In the genomic region with DNA sequence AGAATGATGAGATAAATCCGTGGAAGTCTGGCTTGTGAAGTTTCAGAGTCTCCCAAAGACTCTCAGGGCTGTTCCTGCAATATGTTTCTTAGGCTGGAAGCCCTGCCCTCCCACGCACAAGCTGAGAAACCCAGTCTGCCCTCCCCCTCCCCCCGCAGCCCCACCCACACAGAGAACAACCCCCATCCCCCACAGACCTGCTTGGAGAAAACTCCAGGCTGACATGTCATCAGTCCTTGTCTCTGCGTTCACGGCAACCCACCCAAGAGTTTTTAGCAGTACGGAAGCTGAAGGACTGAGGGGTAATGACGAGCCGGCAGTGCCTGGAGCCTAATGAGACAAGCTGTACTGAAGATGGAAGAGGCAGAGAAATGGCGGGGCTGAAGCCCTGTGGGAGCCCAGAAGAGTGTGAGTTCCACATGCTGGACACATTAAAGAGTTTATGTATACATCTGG, we compare ENCODE assay signal across 8 mouse cellular contexts. TPM values are rescaled to one million over a fixed set of nuclear protein-coding genes. Genes with fewer than 3 reads are reported as not detected.
DNase-seq lines count a peak whose midpoint lies in the region; ATAC-seq and TF ChIP-seq lines count a peak whose summit lies in the region.

No protein-coding gene starts in this region.

- no peak for TF ChIP-seq CTCF in liver, adult 2 months (IDR thresholded peaks at IDR 0.05; ENCODE audit: low read depth, low read length)

- H3K36me3 ChIP-seq in heart, embryonic 15.5 days, result no peaks in the 10 kb centered on the region
- H3K36me3 ChIP-seq in liver, adult 2 months (ENCODE audit: control insufficient read depth, insufficient read depth, low read length), result no peaks in the 10 kb centered on the region

- H3K9me3 ChIP-seq in heart, embryonic 15.5 days (replicated peaks), result no peaks in the 10 kb centered on the region

- peak overlapping the region; percentile 38; the same call in 1 of the 2 replicates for H3K4me2 ChIP-seq in heart, embryonic 15.5 days

- peak overlapping the region; percentile 30 for H3K4me3 ChIP-seq in heart, embryonic 15.5 days
- H3K4me3 ChIP-seq in liver, adult 2 months (ENCODE audit: insufficient read depth, low read depth, low read length), result peak overlapping the region; percentile 28; the same call in 1 of the 2 replicates

- peak; percentile 51 for DNase-seq in layer of hippocampus, adult 9-11 months
- no peak for DNase-seq in layer of hippocampus, adult 8-10 months (ENCODE audit: low spot score in 2 of 2)
- peak; percentile 62 for DNase-seq in embryo, embryonic 10.5 days (ENCODE audit: low spot score)
- DNase-seq in liver, adult 2 months (ENCODE audit: extremely low read depth, low read depth, low spot score), result no peak
- no peak for DNase-seq in natural killer cell, adult 2 months (ENCODE audit: low spot score in 2 of 2)
- no peak for DNase-seq in left cerebral cortex, postnatal 4 days
- DNase-seq in cerebellum, adult 8-10 months, result no peak

- no peaks in the 10 kb centered on the region for H3K79me2 ChIP-seq in liver, adult 2 months (ENCODE audit: control insufficient read depth, insufficient read depth, low read length)

- H3K4me1 ChIP-seq in heart, embryonic 15.5 days (replicated peaks), result peaks cover 4% of the 10 kb centered on the region; the same call in 1 of the 2 replicates
- H3K4me1 ChIP-seq in liver, adult 2 months (ENCODE audit: control insufficient read depth, insufficient read depth, low read length), result no peaks in the 10 kb centered on the region

- H3K27ac ChIP-seq in heart, embryonic 15.5 days, result peak overlapping the region; percentile 56
- H3K27ac ChIP-seq in liver, adult 2 months (replicated peaks; ENCODE audit: insufficient read depth, low read depth, low read length), result no peak overlapping the region

- intact Hi-C loops in left cerebral cortex, postnatal 4 days (cut with DNase I), result no loop called here

- WGBS in heart, embryonic 15.5 days, result 17% methylated on average over 9 of the region's 9 CpGs
- 48% methylated on average over 9 of the region's 9 CpGs for WGBS in liver, adult 2 months

- no peak for ATAC-seq in heart, embryonic 15.5 days (replicated peaks; ENCODE audit: insufficient number of reproducible peaks, insufficient read depth, low FRiP score, low read depth)

- 0 out of 2 replicates have a peak overlapping the region, but pooled peaks have one; percentile 7 for H3K9ac ChIP-seq in heart, embryonic 15.5 days
- no peak overlapping the region for H3K9ac ChIP-seq in liver, adult 2 months (ENCODE audit: low read depth, low read length)

- no peaks in the 10 kb centered on the region for H3K27me3 ChIP-seq in heart, embryonic 15.5 days
- no peaks in the 10 kb centered on the region for H3K27me3 ChIP-seq in liver, adult 2 months (ENCODE audit: control insufficient read depth, insufficient read depth, low read length)

- TF ChIP-seq POLR2A in liver, adult 2 months (IDR thresholded peaks at IDR 0.05; ENCODE audit: extremely low read depth, insufficient read depth, low read length), result no peak

RNA-seq across cellular contexts. Expression of a gene that starts 14.5 kb away (rescaled TPM):
- total RNA-seq in layer of hippocampus, adult 8-10 months (2022), result 10 to 100 TPM; 22.7 to 30.9 (median 27.0) TPM
- 15.2 and 15.7 TPM in 2 replicates for polyA plus RNA-seq in heart, embryonic 15.5 days (2015; fragmentation: Nextera tagmentation; extraction: Ambion mirVana)
- total RNA-seq in liver, adult 2 months (2014; rRNA removed), result 2.3 and 6.9 TPM in 2 replicates
- 8.7 and 19.1 TPM in 2 replicates for polyA plus RNA-seq in liver, adult 2 months (2012; rRNA removed)
- total RNA-seq in left cerebral cortex, postnatal 4 days (2021), result 10 to 100 TPM; 19.7 to 23.5 TPM

RNA-seq across cellular contexts. Expression of a gene that starts 27.5 kb away (rescaled TPM):
- total RNA-seq in layer of hippocampus, adult 8-10 months (2022), result 10 to 100 TPM; 17.8 to 25.8 (median 20.0) TPM
- 36.1 and 42.7 TPM in 2 replicates for polyA plus RNA-seq in heart, embryonic 15.5 days (2015; fragmentation: Nextera tagmentation; extraction: Ambion mirVana)
- 17.1 and 25.8 TPM in 2 replicates for total RNA-seq in liver, adult 2 months (2014; rRNA removed)
- 43.1 and 75.7 TPM in 2 replicates for polyA plus RNA-seq in liver, adult 2 months (2012; rRNA removed)
- 10 to 100 TPM; 25.1 to 26.4 TPM for total RNA-seq in left cerebral cortex, postnatal 4 days (2021)

RNA-seq across cellular contexts. Expression of a gene that starts 35.1 kb away (rescaled TPM):
- 100 to 1,000 TPM in 2 of 4 experiments, 10 to 100 TPM in 2; 94.5 to 137 (median 106) TPM for total RNA-seq in layer of hippocampus, adult 8-10 months (2022)
- 290 and 291 TPM in 2 replicates for polyA plus RNA-seq in heart, embryonic 15.5 days (2015; fragmentation: Nextera tagmentation; extraction: Ambion mirVana)
- total RNA-seq in liver, adult 2 months (2014; rRNA removed), result 103 and 115 TPM in 2 replicates
- polyA plus RNA-seq in liver, adult 2 months (2012; rRNA removed), result 99.3 and 105 TPM in 2 replicates
- 100 to 1,000 TPM; 105 to 120 TPM for total RNA-seq in left cerebral cortex, postnatal 4 days (2021)

RNA-seq across cellular contexts. Expression of a gene that starts 47.8 kb away (rescaled TPM):
- 10 to 100 TPM; 15.1 to 17.6 (median 16.6) TPM for total RNA-seq in layer of hippocampus, adult 8-10 months (2022)
- 7.6 and 9.7 TPM in 2 replicates for polyA plus RNA-seq in heart, embryonic 15.5 days (2015; fragmentation: Nextera tagmentation; extraction: Ambion mirVana)
- 2.8 and 3.7 TPM in 2 replicates for total RNA-seq in liver, adult 2 months (2014; rRNA removed)
- 6.9 and 8.4 TPM in 2 replicates for polyA plus RNA-seq in liver, adult 2 months (2012; rRNA removed)
- 10 to 100 TPM; 22.9 to 23.3 TPM for total RNA-seq in left cerebral cortex, postnatal 4 days (2021)

Comparison
In these comparisons a context has a peak if more than half of its experiments do, and no peak if none do; other contexts are left out.
1. DNase-seq: peak in layer of hippocampus, adult 9-11 months (single experiment) and embryo, embryonic 10.5 days (single experiment); none in layer of hippocampus, adult 8-10 months (0 of 2), liver, adult 2 months (single experiment), natural killer cell, adult 2 months (0 of 2), left cerebral cortex, postnatal 4 days (single experiment) and cerebellum, adult 8-10 months (single experiment).